Mouse (Mus musculus) embryonic stem cell, embryonic (primary cell): ENCODE results near the gene Hoxd8.

ENCODE experiments used
- CTCF ChIA-PET, 4 experiments: fragments of 300-600 bp in 2 of 4; fragments of 350-600 bp in 2 of 4; sonication (Branson Sonifier 250); formaldehyde crosslinking; loops; one replicate each; lab custom pipeline; 2022; ENCODE audit warnings: inconsistent platforms in 2 of 4; lab: Charles Lee
- POLR2A ChIA-PET, 4 experiments: fragments of 300-600 bp in 2 of 4; fragments of 350-600 bp in 2 of 4; sonication (Branson Sonifier 250); formaldehyde crosslinking; loops; one replicate each; lab custom pipeline; 2022; ENCODE audit warnings: antibody characterized with exemption in 4 of 4, inconsistent platforms in 1 of 4; lab: Charles Lee

The Hoxd8 gene

DNA sequence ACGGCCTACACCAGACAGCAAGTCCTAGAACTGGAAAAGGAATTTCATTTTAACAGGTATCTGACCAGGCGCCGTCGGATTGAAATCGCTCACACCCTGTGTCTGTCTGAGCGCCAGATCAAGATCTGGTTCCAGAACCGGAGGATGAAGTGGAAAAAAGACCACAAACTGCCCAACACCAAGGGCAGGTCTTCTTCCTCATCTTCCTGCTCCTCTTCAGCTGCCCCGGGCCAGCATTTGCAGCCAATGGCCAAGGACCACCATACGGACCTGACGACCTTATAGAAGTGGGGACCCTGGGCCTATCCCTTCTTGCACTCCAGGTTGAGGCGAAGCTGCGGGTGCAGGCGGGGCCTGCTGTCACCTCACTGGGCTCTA, 23.9 kb downstream of the Hoxd8 start:
- ChIA-PET CTCF (interaction anchor here in 1 of 4 experiments (0.7 kb wide), 1 partner anchor 997 kb away, joined by 6 read pairs; no protein-coding TSS in a partner anchor), POLR2A (interaction anchor here in 2 of 4 experiments (0.7 to 1.5 kb wide), 3 partner anchors 15 to 1111 kb away, joined by 3 to 6 read pairs (median 3); no protein-coding TSS in a partner anchor)

DNA sequence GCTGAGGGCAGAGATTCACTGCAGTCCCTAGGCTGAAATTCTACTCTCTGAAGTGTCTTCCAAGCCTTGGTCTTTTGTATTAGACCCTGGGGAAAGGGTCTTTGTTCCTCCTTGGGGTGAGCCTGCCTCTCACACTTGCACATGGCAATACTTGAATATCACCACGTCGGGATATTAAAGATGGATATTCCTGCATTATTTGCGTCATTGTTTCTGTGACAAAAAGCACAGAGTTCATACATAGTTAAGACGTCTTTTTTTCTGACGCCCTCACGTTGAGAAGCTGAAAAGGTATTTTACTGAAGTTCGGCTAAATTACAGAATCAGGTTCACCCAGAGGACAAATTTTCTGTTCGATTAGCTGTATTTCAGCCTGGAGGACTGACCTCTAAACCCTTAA, 25.9 kb downstream of the Hoxd8 start:
- CTCF ChIA-PET = interaction anchor here in 3 of 4 experiments (0.5 to 1.2 kb wide), 4 partner anchors 13 to 1144 kb away, joined by 3 to 7 read pairs (median 5); no protein-coding TSS in a partner anchor

DNA sequence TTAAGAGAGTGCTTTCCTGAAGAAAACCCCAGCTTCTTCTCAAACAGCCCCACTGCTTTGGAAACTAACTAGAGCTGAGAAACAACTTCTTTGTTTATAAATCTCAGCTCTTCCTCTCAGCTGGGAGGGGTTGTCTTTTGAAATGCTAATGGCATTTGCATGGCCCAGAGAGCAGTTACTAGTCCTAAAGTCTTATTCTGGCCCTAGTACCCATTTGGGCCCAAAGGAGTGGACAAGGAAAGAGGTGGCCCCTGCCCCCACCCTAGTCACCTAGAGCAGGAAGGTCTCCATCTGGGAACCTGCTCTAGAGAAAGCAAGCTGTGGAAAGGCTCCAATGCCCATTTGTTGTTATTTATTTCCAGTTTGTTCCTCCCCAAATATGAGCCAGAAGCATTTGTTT, 26.6 kb downstream of the Hoxd8 start:
- CTCF ChIA-PET = interaction anchor here in 2 of 4 experiments (0.6 to 1.2 kb wide), 3 partner anchors 14 to 239 kb away, joined by 3 to 7 read pairs (median 3); no protein-coding TSS in a partner anchor
- POLR2A ChIA-PET = interaction anchor here in 1 of 4 experiments (0.6 to 0.8 kb wide), 2 partner anchors 15 to 32 kb away, joined by 3 read pairs; partner anchors contain the start of gene Hoxd1

More for the DNA sequence above, 25.9 kb downstream of the Hoxd8 start:
- POLR2A ChIA-PET = interaction anchor here in 1 of 4 experiments (0.6 to 0.8 kb wide), 4 partner anchors 15 to 821 kb away, joined by 3 read pairs; partner anchors contain the start of gene Hoxd1

DNA sequence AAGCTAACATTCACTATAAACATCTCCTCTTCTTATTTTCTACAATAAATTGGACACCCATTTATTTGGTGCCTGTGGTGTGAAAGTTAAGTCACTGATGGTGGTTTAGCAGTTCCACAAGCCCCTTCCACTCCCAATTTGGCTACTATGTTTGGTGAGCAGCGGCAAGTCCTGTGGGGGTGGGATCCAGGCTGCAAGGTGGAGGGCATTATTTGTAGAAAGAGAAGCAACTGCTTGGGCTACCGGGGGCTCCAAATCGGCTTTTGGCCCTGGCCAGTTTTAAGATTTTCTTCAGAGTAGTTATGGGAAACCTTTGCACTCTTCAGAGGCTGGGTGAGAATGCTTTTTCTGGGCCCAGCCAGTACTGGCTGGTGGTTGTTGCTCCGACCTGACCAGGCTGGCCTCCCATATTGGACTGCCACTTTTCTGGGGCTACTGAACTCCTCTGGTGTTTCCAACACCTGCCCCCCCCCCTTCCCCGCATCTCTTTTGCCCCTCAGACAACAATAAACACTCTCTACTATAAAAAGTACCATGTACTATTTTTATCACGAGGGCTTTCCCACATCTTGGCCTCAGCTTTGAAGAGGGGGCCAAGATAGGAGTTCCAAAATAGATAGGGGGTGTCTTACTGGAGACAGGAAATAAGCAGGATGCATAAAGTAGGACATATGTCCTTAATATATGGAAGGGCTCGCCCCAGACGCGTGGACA, 27.5 kb downstream of the Hoxd8 start:
- ChIA-PET CTCF (interaction anchor here in 2 of 4 experiments (0.6 to 0.7 kb wide), 2 partner anchors 85 to 238 kb away, joined by 3 read pairs; no protein-coding TSS in a partner anchor), POLR2A (interaction anchor here in 1 of 4 experiments (0.6 kb wide), 1 partner anchor 42 kb away, joined by 3 read pairs; no protein-coding TSS in a partner anchor)

DNA sequence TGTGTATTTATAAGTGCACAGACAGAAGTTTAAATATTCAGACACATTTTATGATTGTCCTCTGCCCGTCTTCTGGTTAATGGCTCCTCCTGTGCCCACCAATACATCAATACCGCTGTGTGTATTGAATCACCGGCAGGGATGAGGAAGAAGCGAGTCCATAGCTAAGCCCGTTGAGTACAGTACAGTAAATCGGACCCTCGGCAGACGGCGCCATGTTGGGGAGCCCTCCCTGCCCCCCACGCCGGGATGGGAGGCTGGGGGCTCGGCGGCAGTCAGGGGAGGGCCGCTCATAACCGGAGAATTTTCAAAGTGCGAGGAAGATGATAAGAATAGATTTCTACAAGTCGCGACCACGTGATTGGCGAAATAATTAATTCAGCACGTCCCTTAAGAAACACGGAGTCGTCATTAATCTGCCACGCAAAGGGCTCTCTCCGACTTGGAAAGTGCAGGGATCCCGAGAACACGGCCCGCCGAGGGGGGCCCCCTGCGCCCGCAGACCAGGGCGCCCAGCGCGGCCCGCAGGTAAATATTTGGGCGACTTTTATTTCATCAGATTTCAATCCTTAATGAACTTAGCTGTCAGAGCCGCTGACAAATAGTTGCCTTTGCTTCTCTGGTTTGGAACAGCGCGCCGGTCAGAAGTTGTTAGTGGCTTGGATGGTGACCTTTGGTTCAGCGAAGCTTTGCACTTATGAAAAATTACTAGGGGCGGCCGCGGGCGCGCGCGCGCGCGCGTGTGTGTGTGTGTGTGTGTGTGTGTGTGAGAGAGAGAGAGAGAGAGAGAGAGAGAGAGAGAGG, 28.3 kb downstream of the Hoxd8 start:
- CTCF ChIA-PET = interaction anchor here in 1 of 4 experiments (0.6 to 0.7 kb wide), 5 partner anchors 30 to 858 kb away, joined by 4 to 18 read pairs (median 7); no protein-coding TSS in a partner anchor

DNA sequence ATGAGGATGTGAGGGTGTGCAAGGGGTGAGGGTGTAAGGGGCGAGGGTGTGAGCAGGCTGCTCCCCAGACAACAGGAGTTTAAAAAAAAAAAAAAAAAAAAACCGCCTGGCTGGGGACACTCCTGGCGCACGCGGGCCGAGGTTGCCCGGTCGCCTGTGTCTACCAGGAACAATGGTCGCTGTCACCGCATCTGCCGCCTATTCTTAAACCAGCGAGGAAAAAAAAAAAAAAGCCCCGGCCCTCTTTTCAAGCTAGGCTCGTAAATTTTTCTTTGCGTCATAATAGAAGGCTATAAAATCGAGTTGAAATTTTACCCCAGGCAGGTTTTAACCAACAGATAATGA, 28.9 kb downstream of the Hoxd8 start:
- CTCF ChIA-PET = interaction anchor here in 2 of 4 experiments (0.6 to 0.7 kb wide), 6 partner anchors 31 to 857 kb away, joined by 4 to 18 read pairs (median 6); no protein-coding TSS in a partner anchor
- POLR2A ChIA-PET = interaction anchor here in 2 of 4 experiments (0.5 to 1.5 kb wide), 5 partner anchors 21 to 432 kb away, joined by 3 to 4 read pairs (median 3); partner anchors contain the start of genes Hoxd3 (in 1 of the 2) and Hoxd4 (in 1 of the 2)

More for the DNA sequence above, 28.3 kb downstream of the Hoxd8 start:
- POLR2A ChIA-PET = interaction anchor here in 2 of 4 experiments (0.5 to 1.5 kb wide), 6 partner anchors 21 to 431 kb away, joined by 3 to 4 read pairs (median 3); partner anchors contain the start of genes Hoxd3 (in 1 of the 2) and Hoxd4 (in 1 of the 2)

DNA sequence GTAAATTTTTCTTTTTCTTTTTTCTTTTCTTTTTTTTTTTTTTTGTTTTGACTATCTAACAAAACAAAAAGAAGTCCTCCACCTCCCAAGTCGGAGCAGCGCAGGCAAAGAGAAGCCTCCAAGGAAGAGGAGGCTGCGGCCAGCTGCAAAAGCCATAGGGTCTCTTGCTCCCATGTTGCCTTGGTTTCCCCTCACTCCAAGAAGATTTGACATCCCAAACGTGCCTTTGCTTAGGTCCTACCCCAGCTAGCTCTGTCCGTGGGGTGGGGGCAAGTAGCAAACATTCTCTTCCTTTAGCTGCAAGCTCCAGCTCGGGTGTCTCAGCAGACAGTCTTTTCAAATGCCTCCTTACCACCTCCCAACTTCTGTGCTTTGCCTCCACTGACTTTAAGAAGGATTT, 29.4 kb downstream of the Hoxd8 start:
- ChIA-PET POLR2A (interaction anchor here in 2 of 4 experiments (0.8 to 1.5 kb wide), 3 partner anchors 22 to 45 kb away, joined by 3 to 4 read pairs (median 3); partner anchors contain the start of genes Hoxd3 (in 1 of the 2) and Hoxd4 (in 1 of the 2)), CTCF (interaction anchor here in 2 of 4 experiments (0.6 to 0.7 kb wide), 4 partner anchors 31 to 857 kb away, joined by 4 to 7 read pairs (median 4); no protein-coding TSS in a partner anchor)

DNA sequence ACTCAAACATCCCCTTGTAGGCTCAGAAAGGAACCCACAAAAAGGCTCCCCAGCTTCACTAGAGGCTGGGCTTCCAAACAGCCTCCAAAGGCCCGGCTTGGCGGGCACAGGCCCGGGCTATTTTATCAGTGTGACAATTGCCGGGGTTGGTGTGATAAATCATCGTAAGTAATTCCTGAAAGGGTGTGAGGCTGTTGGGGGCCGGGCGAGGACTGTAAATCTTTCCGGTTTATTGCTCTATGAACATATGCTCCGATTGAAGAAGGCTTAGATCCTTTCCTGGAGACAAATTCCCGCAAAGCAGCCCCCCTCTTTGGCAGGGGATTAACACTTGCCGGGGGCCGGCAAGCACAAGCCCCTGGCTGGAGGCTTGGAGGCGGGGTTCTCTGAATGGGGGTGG, 30.0 kb downstream of the Hoxd8 start:
- CTCF ChIA-PET = no interaction called here
- POLR2A ChIA-PET = interaction anchor here in 1 of 4 experiments (1.5 kb wide), 1 partner anchor 43 kb away, joined by 3 read pairs; the partner anchor contains the start of gene Hoxd10

DNA sequence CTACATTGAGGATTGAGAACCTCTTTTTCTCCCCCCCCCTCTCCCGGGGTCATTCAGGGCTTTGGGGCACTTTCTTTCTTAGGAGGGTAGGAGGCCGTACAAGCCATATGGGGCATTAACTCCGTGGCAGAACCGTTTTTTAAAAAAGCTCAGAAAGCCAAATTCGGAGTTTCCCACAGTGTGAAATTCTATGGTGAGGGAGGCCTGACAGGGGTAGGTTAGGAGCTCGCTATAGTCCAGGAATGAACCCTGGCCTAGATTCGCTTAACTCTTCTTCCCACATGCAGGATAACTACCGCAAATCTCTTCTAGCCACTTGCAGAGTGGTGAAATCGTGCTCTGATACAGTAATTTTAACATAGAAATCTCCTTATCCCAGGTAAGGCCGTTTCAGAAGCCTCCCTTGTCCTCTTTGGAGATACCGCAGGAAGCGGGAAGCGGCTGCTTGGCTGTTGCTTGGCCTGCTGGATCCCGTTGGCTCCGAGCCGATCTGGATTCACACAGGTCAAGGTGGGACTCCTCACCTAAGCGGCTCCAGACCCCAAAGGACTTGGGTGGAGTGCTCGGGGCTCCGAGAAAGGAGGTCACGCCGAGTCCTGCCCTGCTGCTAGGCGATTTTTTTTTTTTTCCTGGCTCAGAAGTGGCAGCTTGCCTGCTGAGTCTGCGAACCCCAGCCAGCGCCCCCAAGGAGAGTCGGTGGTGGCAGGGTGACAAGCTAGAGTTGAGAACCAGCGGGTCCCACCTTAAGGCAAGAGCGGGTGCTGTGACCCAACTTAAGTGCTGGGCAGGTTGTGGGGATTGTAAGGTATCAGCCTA, 30.8 kb downstream of the Hoxd8 start:
- CTCF ChIA-PET = interaction anchor here in 1 of 4 experiments (0.5 to 0.6 kb wide), 2 partner anchors 33 to 39 kb away, joined by 3 read pairs; no protein-coding TSS in a partner anchor
- POLR2A ChIA-PET = interaction anchor here in 3 of 4 experiments (0.6 to 1.5 kb wide), 3 partner anchors 11 to 52 kb away, joined by 3 to 7 read pairs (median 4); partner anchors contain the start of gene Hoxd10 (in 1 of the 3)

DNA sequence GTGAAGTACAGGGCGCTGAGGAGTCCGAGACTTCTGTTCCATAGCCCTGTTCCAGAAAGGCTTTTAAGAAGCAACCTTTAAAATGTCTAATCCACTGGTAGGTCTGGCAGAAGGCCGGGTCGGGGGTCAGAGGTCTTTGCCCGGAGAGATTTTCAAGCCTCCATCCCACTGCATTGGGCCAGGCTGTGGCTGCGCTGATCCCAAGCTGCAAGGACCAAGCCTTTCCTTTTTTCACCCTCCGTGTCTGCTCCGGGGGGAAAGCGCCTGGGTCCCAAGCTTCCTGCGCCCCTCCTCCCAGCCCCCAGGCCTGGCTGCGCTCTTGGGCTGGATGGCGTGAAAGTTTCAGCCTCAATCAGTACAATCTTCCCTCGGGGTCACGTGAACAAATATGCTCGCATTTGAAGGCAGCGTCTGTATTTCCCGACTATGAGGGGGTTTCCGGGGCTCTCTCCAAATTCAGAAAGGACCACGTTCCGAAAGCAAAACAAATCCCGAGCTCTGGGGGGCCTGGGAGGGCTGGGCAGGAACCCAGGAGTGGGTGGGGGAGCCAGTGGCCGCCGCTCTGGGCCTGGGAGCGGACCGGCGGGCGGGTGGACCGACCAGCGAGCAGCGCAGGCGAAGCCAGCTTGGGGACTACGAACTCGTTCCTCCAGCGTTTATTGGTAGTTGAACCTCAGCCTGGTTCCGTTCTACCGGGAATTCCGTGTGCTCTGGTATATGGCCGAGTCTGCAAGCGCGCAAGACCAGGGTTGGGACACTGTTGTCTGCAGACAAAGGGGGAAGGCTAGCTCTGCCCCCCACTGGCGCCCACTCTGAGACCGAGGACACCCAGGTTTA, 31.7 kb downstream of the Hoxd8 start:
- CTCF ChIA-PET = interaction anchor here in 3 of 4 experiments (0.5 to 0.6 kb wide), 4 partner anchors 30 to 70 kb away, joined by 3 to 6 read pairs (median 4); no protein-coding TSS in a partner anchor

DNA sequence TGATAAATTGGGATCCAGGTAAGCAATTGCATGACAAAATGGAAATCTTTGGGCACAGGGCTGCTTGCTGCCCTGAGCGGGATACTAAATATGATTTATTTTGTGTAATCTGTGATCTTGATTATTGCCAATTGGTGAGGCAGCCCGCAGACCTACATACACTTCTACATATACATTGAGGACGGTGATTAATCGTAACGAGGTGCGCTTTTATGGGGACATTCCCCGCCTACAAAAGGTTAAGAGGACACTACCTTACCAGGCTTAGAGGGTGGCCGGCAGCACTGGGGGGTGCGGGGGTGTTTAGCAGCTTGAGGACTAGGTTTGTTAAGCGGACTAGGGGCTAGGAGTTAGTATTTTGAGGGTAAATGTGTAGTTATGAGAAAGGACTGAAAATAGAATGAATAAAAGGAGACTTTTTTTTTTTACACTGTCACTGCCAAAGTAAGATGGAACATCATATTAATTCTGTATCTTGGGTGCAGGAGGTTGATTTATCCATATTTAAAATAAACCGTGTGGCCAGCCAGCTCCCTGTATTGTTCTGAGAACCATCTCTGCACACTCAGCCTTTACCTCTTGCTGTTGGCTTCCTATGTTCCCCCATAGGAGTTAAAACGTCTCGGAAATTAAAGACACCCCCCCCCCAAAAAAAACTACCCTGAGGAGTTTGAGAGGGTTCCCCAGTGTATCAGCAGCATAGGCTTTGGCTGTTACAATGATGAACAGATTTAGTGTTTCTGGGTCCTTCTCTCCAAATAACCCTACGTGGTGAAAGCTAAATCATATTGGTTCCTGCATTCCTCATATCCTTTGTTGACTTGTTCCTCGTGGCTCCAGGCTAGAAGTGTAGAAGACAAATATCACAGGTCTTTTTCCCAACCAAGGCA, 32.5 kb downstream of the Hoxd8 start:
- POLR2A ChIA-PET = interaction anchor here in 1 of 4 experiments (0.7 kb wide), 2 partner anchors 91 to 128 kb away, joined by 5 to 9 read pairs; no protein-coding TSS in a partner anchor
- CTCF ChIA-PET = no interaction called here

More for the DNA sequence above, 31.7 kb downstream of the Hoxd8 start:
- POLR2A ChIA-PET = interaction anchor here in 2 of 4 experiments (1.1 to 1.5 kb wide), 2 partner anchors 10 to 45 kb away, joined by 3 to 4 read pairs; partner anchors contain the start of gene Hoxd10 (in 1 of the 2)

DNA sequence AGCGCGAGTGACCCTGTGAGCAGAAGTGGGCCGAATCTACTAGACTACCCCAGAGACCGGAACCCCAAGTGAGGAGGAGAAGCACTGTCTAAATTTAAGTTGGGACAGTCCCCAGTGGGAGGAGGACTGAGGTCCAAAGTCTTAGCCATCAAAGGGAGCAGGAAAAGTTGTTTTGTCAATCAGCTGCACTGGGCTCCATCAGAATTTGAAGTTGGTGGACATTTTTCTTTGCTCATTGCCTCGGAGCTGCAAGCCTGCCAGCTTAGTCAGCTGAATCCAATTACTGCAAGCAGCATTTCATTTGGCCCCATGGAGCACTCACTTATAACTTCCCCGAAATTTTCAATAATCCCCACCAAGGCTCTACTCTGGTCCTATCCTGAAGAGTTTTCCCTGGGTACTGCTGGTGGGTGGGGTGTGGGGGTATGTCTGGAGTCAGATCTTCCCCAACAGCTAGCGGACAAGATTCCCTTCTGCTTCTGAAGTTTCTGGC, 33.2 kb downstream of the Hoxd8 start:
- ChIA-PET POLR2A (interaction anchor here in 1 of 4 experiments (0.7 kb wide), 1 partner anchor 129 kb away, joined by 9 read pairs; no protein-coding TSS in a partner anchor), CTCF (interaction anchor here in 1 of 4 experiments (0.9 kb wide), 1 partner anchor 14 kb away, joined by 3 read pairs; no protein-coding TSS in a partner anchor)

DNA sequence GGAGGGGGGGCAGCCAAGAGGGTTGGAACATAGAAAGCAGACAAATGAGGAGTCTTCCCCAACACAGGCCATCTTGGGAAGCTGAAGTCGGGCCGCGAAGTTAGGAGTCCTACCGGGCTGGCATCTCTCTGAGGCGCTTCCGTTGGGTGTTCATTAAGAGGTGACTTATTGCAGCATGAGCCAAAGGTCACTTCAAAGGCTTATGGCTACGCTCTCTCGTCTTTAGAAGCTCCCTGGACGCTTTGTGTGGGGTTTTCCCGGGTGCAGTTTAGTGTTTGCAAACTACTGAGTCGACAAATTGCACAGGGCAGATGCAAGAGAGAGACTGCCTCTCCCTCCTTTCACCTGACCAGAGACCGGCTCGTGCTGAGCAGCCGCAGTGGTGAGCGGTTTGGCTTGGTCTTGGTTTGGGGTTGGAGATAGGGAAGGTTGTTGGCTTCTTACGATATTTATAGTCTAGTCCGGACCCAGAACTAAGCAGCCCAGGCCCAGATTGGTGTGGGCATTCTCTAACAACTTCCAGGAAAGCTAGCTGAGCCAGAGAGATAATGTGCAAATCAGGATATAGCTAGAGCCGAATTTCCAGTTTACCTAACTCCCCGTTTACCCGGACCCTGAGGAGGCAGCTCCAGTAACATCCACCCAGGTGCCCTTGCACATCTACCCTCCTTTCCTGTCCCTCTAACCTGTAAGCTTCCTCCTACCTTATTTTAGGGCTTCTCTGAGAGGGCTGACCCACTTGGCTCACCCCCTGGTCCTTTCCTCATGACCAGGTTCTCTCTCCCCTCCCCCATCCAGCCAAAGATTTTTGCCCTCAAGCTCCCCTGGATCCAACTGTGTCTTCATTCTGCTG, 34.4 kb downstream of the Hoxd8 start:
- CTCF ChIA-PET = interaction anchor here in 1 of 4 experiments (1.8 kb wide), 1 partner anchor 23 kb away, joined by 8 read pairs; no protein-coding TSS in a partner anchor
- POLR2A ChIA-PET = interaction anchor here in 1 of 4 experiments (0.8 to 1.1 kb wide), 2 partner anchors 48 to 53 kb away, joined by 3 read pairs; no protein-coding TSS in a partner anchor

DNA sequence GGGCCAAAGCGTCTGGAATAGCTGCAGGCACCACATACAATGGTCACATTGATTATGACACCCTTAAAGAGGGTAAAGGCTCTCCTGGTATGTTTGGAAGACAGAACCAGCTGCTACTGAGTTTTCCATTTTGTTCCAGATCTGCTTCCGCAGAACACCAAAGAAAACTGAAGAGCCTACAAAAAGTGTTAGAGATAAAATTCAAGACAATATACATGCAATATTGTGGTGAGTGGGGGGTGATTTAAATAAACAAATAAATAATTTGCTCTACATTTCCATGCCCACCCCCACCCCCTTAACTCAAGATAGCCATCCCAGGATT, 35.0 kb downstream of the Hoxd8 start:
- CTCF ChIA-PET = interaction anchor here in 1 of 4 experiments (1.8 kb wide), 1 partner anchor 24 kb away, joined by 8 read pairs; no protein-coding TSS in a partner anchor
- POLR2A ChIA-PET = no interaction called here
